Mouse (Mus musculus) lung, embryonic 14.5 days (tissue): ENCODE results near the gene Mylk. TPM values are rescaled to one million over a fixed set of nuclear protein-coding genes. Genes with fewer than 3 reads are reported as not detected.
"Not testable (repeated sequence)": the region's sequence is repeated elsewhere in the genome, so short reads cannot be mapped to it uniquely, and the experiment has no call there.

Experiments used
- ATAC-seq: fragments of 200-750 bp; cut with Nextera tagmentation; 2 replicates; pipeline ENCODE4 v1.8.0; 2017; ENCODE audit warnings: mild to moderate bottlenecking, moderate TSS enrichment, moderate library complexity; ENCODE audit not compliant: insufficient read depth
- DNase-seq: peaks from one replicate; pipeline ENCODE4 v3.0.0-alpha.2; 2015
- H3K27ac ChIP-seq: fragments of 300-500 bp; sonication (generic); 2 replicates; pipeline ENCODE4 v1.5.1; 2014; ENCODE audit warnings: low read depth, mild to moderate bottlenecking, moderate library complexity
- H3K27me3 ChIP-seq: fragments of 300-500 bp; sonication (generic); 2 replicates; pipeline ENCODE4 v1.6.1; 2014; ENCODE audit warnings: low read length, control low read depth; ENCODE audit not compliant: insufficient read depth
- H3K36me3 ChIP-seq: fragments of 300-500 bp; sonication (generic); 2 replicates; pipeline ENCODE4 v1.6.1; 2014; ENCODE audit warnings: control low read depth; ENCODE audit not compliant: insufficient read depth
- H3K4me1 ChIP-seq: fragments of 300-500 bp; sonication (generic); 2 replicates; pipeline ENCODE4 v1.6.1; 2014; ENCODE audit warnings: antibody characterized with exemption, control low read depth; ENCODE audit not compliant: insufficient read depth
- H3K4me2 ChIP-seq: fragments of 300-500 bp; sonication (generic); 2 replicates; pipeline ENCODE4 v1.6.1; 2014; ENCODE audit warnings: mild to moderate bottlenecking
- H3K4me3 ChIP-seq: fragments of 300-500 bp; sonication (generic); 2 replicates; pipeline ENCODE4 v1.5.1; 2014; ENCODE audit warnings: low read depth, low read length
- H3K9ac ChIP-seq: fragments of 300-500 bp; sonication (generic); 2 replicates; pipeline ENCODE4 v1.6.1; 2014
- H3K9me3 ChIP-seq: fragments of 300-500 bp; sonication (generic); 2 replicates; pipeline ENCODE4 v1.6.1; 2016; ENCODE audit warnings: low read depth, low read length, control low read depth
- CTCF ChIP-seq: IDR thresholded peaks from 2 replicates; pipeline ENCODE4 v1.5.1; 2016; ENCODE audit warnings: antibody characterized with exemption, low read depth
- WGBS: fragments of 180-500 bp; shearing (Covaris S2); extraction: QIAGEN DNeasy Blood & Tissue Kit; methylation state at CpG from one replicate; pipeline ENCODE4 v1.1.7; 2014; 5-methylcytosine and 5-hydroxymethylcytosine counted together
- polyA plus RNA-seq: library from polyadenylated mRNA; unstranded; fragments of >200 nt; fragmentation: Nextera tagmentation; extraction: Ambion mirVana; gene quantifications from 2 replicates; pipeline ENCODE4 v1.2.1, GENCODE M21; 2014

Gene Mylk
- polyA plus RNA-seq, 1 experiment from 2014 or later, result 122 TPM

DNA sequence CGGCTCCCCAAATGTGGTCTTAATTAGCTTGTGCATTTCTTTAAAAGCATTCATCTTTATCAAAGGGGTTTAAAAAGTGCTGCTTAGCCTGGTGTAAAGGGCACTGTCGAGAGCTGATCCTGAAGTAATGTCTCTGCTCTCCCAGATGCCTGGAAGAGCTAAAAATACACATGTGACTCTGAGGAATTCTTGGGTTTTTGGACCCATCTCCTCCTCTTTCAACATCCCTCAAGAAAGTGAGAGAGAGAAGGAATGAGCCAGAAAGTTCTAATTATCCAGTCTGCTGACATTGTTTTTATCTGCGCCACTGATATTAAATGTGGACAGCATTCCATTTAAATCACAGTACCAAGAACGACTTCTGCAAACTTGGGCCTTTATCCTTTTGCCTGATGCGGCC, 48.0 kb downstream of the Mylk start:
- Histone ChIP-seq H3K4me2 (no peak overlapping the region), H3K4me3 (no peak overlapping the region), H3K9me3 (no peaks in the 10 kb centered on the region), H3K4me1 (peaks cover 14% of the 10 kb centered on the region), H3K36me3 (no peaks in the 10 kb centered on the region), H3K9ac (no peak overlapping the region), H3K27ac (0 out of 2 replicates have a peak overlapping the region, but pooled peaks have one; percentile 22), H3K27me3 (no peaks in the 10 kb centered on the region)
- DNase-seq (peak; percentile 62), ATAC-seq (peak; percentile 44; the same call in 1 of the 2 replicates)
- WGBS, result 42% methylated on average over 5 of the region's 5 CpGs
- no peak for TF ChIP-seq CTCF

DNA sequence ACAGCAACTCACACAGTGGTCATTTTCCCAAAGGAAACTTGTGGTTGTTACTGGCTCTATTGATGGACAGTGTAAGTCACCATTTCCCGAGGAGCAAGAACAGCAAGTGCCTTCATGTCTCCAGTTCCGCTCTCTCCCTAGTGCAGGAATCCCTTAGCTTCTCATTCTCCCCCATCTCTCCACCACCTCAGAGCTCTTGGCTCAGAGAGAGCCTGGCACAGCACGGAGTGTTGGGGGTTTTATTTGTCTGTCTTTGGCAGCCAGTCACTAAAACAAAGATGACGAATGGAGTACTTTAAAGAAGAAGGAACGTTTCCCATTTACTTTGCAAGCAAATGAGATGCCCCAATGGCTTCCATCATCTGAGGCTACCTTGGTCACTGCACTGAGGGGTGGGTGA, 56.2 kb downstream of the Mylk start:
- Histone ChIP-seq H3K4me2 (no peak overlapping the region), H3K27me3 (no peaks in the 10 kb centered on the region), H3K4me3 (no peak overlapping the region), H3K9me3 (no peaks in the 10 kb centered on the region), H3K9ac (no peak overlapping the region), H3K4me1 (no peaks in the 10 kb centered on the region), H3K27ac (no peak overlapping the region), H3K36me3 (no peaks in the 10 kb centered on the region)
- 56% methylated on average over 5 of the region's 5 CpGs for WGBS
- no peak for TF ChIP-seq CTCF
- DNase-seq, result no peak
- no peak for ATAC-seq

DNA sequence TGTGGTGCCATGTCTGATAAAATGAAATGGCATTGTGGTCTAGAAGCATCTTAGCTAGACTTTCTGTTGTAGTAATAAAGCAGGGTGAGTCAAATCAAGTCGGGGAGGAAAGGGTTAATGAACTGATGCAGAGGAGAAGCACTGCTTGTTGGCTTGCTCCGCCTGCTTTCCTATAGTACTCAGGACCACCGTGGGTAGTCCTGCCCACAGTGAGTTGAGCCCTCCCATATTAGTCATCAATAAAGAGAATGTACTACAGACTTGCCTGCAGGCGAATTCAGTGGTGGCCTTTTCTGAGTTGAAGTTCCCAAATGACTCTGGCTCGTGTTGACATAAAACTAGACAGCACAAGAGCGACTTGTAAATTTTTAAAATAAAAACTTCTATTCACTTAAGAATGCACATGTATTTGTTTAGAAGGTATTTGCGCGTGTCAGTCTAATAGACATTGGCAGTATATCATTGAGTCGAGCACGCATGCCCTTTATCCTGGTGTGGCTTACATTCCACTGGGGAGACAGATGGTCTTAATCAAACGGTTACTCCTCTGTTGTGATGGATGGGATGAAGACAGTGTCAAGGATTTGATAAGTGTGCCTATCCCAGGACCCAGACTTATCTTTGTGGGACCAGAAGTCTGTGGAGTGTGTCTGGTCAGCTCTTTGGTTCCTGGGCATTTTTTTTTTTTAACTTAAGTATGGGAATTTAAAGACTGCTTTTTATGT, 59.4 kb downstream of the Mylk start:
- Histone ChIP-seq H3K4me2 (no peak overlapping the region), H3K36me3 (no peaks in the 10 kb centered on the region), H3K27me3 (no peaks in the 10 kb centered on the region), H3K4me1 (peaks cover 15% of the 10 kb centered on the region), H3K9ac (no peak overlapping the region), H3K27ac (no peak overlapping the region), H3K4me3 (no peak overlapping the region), H3K9me3 (no peaks in the 10 kb centered on the region)
- DNase-seq (no peak), ATAC-seq (no peak)
- WGBS, result 33% methylated on average over 11 of the region's 11 CpGs
- no peak for TF ChIP-seq CTCF

DNA sequence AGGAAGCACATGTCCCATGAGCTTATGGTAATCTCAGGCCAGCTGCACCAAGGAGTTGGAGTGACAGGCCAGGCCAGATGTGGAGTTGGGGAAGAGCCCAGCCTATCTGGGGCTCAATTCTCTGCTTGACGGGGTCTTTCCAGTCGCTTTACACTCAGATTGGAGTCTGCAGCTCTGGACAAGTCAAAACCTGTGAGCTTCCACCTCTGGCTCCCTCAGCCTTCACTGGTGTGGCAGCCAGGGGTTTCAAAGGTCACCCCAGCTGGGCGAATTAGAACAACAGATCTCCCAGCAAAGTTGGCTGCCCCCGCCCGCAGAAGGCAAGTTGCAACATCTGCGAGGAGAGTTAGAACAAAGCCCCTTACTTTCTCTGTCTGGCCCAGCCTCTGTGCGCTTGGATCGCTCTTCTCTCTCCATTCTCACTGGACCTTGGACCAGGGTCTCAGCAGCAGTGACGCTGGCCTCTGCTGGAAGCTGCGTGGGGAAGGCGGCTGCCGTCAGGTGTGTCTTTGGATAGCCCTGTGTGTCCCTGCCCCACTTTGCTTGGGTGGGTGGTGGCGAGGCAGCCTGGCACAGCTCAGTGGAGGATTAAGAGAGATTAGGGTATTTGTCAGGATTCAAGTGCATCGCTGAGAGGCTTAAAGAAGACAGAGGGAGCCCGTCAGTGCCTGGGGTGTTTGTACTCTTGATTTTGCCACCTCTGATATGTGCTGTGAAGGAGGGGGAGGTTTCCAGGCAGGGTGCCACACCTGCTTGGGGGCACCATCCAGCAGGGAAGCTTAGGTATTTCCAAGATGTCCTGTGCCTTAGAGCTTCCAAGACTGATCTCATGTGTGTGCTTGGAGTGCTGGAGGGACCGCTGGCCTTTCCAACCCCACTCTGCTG, 62.1 kb downstream of the Mylk start:
- Histone ChIP-seq H3K27me3 (no peaks in the 10 kb centered on the region), H3K4me2 (peak overlapping the region; percentile 35; the same call in 1 of the 2 replicates), H3K9me3 (0 out of 2 replicates have a peak, but pooled peaks cover 3% of the 10 kb centered on the region), H3K4me3 (0 out of 2 replicates have a peak overlapping the region, but pooled peaks have one; percentile 7), H3K4me1 (peaks cover 15% of the 10 kb centered on the region), H3K9ac (peak overlapping the region; percentile 20), H3K27ac (peak overlapping the region; percentile 69), H3K36me3 (no peaks in the 10 kb centered on the region)
- DNase-seq (peak; percentile 70), ATAC-seq (peak; percentile 60)
- no peak for TF ChIP-seq CTCF
- 28% methylated on average over 16 of the region's 16 CpGs for WGBS

DNA sequence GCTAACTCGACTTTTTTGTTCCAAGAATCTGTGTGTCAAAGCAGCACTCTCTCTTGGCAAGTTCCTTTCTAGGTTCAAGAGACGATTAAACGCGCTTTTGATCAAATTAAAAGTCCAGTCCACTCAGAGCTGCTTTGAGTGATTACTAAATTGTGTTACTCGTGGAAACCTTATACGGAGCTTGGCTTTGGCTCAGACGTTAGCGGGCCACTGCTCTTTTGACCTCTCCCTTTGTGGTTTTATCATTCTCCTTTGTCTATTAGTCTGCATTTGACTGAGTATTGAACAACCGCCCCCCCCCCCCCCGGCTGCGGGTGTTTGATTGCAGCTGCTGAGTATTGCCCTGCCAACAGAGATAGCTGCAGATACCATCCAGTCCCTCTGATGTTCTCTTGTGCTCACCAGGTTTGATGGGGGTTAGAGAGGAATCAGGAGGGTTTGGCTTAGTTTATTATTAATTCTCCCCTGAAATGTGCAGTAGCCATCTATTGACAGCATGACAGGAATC, 62.8 kb downstream of the Mylk start:
- H3K9me3 ChIP-seq, result 0 out of 2 replicates have a peak, but pooled peaks cover 3% of the 10 kb centered on the region
- H3K4me1 ChIP-seq, result peaks cover 15% of the 10 kb centered on the region
- DNase-seq (no peak), ATAC-seq (no peak)
- H3K4me2 ChIP-seq, result peak overlapping the region; percentile 35; the same call in 1 of the 2 replicates
- H3K27ac ChIP-seq, result no peak overlapping the region; the same call in 1 of the 2 replicates
- 0 out of 2 replicates have a peak overlapping the region, but pooled peaks have one; percentile 20 for H3K9ac ChIP-seq
- no peak for TF ChIP-seq CTCF
- H3K27me3 ChIP-seq, result no peaks in the 10 kb centered on the region
- no peaks in the 10 kb centered on the region for H3K36me3 ChIP-seq
- 0 out of 2 replicates have a peak overlapping the region, but pooled peaks have one; percentile 7 for H3K4me3 ChIP-seq
- 17% methylated on average over 11 of the region's 11 CpGs for WGBS

DNA sequence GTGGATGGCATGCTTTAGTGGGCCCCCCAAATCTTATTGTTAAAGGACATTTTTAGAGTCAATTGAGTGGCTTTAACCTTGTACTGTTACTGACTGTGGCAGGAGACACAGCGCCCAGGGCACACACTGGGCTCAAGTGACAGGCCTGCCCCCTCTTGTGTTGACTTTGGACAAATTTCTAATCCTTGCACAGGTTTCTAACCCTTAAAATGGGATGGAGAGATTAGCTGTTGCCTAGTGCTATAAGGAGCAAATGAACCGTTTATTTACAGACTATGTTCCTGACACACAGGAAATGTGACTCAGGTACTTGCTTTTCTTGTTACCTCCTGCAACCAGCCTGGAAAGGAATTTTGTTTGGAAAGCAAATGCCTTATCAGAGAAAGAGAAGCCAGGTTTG, 67.2 kb downstream of the Mylk start:
- WGBS, result 42% methylated on average over 2 of the region's 2 CpGs
- Histone ChIP-seq H3K27ac (no peak overlapping the region), H3K4me1 (peaks cover 8% of the 10 kb centered on the region; the same call in 1 of the 2 replicates), H3K27me3 (no peaks in the 10 kb centered on the region), H3K36me3 (no peaks in the 10 kb centered on the region), H3K4me2 (no peak overlapping the region), H3K9ac (no peak overlapping the region), H3K4me3 (no peak overlapping the region), H3K9me3 (0 out of 2 replicates have a peak, but pooled peaks cover 3% of the 10 kb centered on the region)
- ATAC-seq, result no peak
- TF ChIP-seq CTCF, result no peak
- DNase-seq, result no peak

DNA sequence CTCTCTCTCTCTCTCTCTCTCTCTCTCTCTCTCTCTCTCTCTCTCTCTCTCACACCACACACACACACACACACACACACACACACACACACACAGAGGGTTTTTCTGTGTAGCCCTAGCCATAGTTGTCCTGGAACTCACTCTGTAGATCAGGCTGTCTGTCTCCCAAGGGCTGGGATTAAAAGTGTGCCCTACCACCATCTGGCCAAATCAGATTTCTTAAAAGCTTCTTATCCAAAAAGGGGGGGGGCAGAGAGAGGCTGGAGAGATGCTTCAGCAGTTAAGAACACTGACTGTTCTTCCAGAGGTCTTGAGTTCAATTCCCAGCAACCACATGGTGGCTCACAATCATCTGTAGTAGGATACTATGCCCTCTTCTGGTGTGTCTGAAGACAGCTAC, 68.2 kb downstream of the Mylk start:
- not testable (repeated sequence) for ATAC-seq, DNase-seq, H3K4me3 ChIP-seq

More for the DNA sequence above, 68.2 kb downstream of the Mylk start:
- not testable (repeated sequence) for H3K27ac ChIP-seq, H3K36me3 ChIP-seq, H3K9me3 ChIP-seq, H3K9ac ChIP-seq, H3K27me3 ChIP-seq, H3K4me2 ChIP-seq, H3K4me1 ChIP-seq
